ENCODE assay signal across 11 mouse cellular contexts in the genomic region with DNA sequence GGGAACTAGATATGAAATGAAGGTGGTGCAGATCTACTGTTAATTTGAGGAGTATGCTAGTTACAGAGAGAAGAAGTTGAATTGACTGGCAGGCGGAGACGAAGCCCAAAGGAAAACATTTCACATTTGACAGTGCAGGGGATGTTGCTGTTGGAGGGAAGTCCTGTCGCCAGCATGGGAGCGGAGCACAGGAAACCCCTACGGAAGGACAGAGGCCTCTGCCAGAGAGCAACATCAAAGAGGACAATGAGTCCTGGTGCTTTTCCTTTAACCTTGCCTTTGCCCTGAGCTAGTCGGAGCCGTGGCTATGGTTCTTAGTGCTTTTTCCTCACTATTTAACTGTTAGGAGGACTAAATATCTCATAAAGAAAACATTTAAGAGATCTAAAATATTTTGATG. TPM values are rescaled to one million over a fixed set of nuclear protein-coding genes. Genes with fewer than 3 reads are reported as not detected.
DNase-seq lines count a peak whose midpoint lies in the region; ATAC-seq lines count a peak whose summit lies in the region.
"Had no signal": no experiment of that assay in that cellular context is flagged by ENCODE, and none has a peak within 500 bp of the region (broad histone marks: within the 10 kb centered on the region; RNA-seq: fewer than 3 reads in every experiment).

No protein-coding gene starts in this region.

- H3K4me2 ChIP-seq in heart, embryonic 16.5 days (ENCODE audit: low read depth, low read length), result no peak overlapping the region
- no peak overlapping the region for H3K4me2 ChIP-seq in lung, embryonic 16.5 days (ENCODE audit: low read depth, low read length)

- intact Hi-C loops in heart, postnatal 25 days (cut with DNase I), result no loop called here

- 43% methylated on average over 7 of the region's 7 CpGs for WGBS in heart, embryonic 16.5 days
- 56% methylated on average over 7 of the region's 7 CpGs for WGBS in lung, embryonic 16.5 days

- H3K4me1 ChIP-seq in heart, embryonic 16.5 days (ENCODE audit: control insufficient read depth, insufficient read depth, low read length), result no peaks in the 10 kb centered on the region
- H3K4me1 ChIP-seq in lung, embryonic 16.5 days (replicated peaks; ENCODE audit: control insufficient read depth, insufficient read depth, low read length), result no peaks in the 10 kb centered on the region; the same call in 1 of the 2 replicates
- H3K4me1 ChIP-seq: megakaryocyte, embryonic 14.5 days had no signal

- H3K9ac ChIP-seq in heart, embryonic 16.5 days (ENCODE audit: low read length), result no peak overlapping the region
- H3K9ac ChIP-seq in lung, embryonic 16.5 days (ENCODE audit: low read length), result no peak overlapping the region

- H3K27ac ChIP-seq in heart, embryonic 16.5 days (ENCODE audit: low read length), result no peak overlapping the region
- H3K27ac ChIP-seq in lung, embryonic 16.5 days (ENCODE audit: low read length), result no peak overlapping the region

- H3K27me3 ChIP-seq in heart, embryonic 16.5 days (ENCODE audit: control insufficient read depth, insufficient read depth, low read length), result no peaks in the 10 kb centered on the region
- no peaks in the 10 kb centered on the region for H3K27me3 ChIP-seq in lung, embryonic 16.5 days (ENCODE audit: control insufficient read depth, insufficient read depth, low read depth, low read length)

- H3K4me3 ChIP-seq in heart, embryonic 16.5 days (ENCODE audit: low read length), result no peak overlapping the region
- no peak overlapping the region for H3K4me3 ChIP-seq in lung, embryonic 16.5 days (ENCODE audit: low read length)
- H3K4me3 ChIP-seq: megakaryocyte, embryonic 14.5 days had no signal

- DNase-seq in heart, postnatal 25 days (ENCODE audit: low spot score), result no peak
- peak; percentile 22 for DNase-seq in adrenal gland, postnatal 14 days
- DNase-seq in kidney, adult 9 months, result peak; percentile 59
- DNase-seq in Muller cell, postnatal 12 days (ENCODE audit: inconsistent ontology term), result no peak
- DNase-seq in cerebellum, adult 8-10 months, result no peak
- DNase-seq: cerebellum, adult 11-12 months; thymus, adult 2 months had no signal

- H3K9me3 ChIP-seq in heart, embryonic 16.5 days (replicated peaks; ENCODE audit: control insufficient read depth, low read length), result no peaks in the 10 kb centered on the region
- H3K9me3 ChIP-seq in lung, embryonic 16.5 days (ENCODE audit: control insufficient read depth, low read length), result no peaks in the 10 kb centered on the region

- H3K36me3 ChIP-seq in heart, embryonic 16.5 days (ENCODE audit: control insufficient read depth, insufficient read depth), result peaks cover 7% of the 10 kb centered on the region; the same call in 1 of the 2 replicates
- no peaks in the 10 kb centered on the region for H3K36me3 ChIP-seq in lung, embryonic 16.5 days (ENCODE audit: control insufficient read depth, insufficient read depth, low read length)

- 0 out of 2 replicates have a peak, but pooled peaks have one; percentile 32 for ATAC-seq in heart, embryonic 16.5 days (replicated peaks; ENCODE audit: extremely low read depth, insufficient read depth, low FRiP score)
- ATAC-seq in lung, embryonic 16.5 days (ENCODE audit: low read depth), result peak; percentile 62
- ATAC-seq: inflammation-experienced regulatory T-cells, adult 6 months had no signal

RNA-seq across cellular contexts. Expression of gene Cep112, which starts 50.7 kb away (rescaled TPM):
- 6.3 and 10.6 TPM in 2 replicates for polyA plus RNA-seq in heart, embryonic 16.5 days (2015; fragmentation: Nextera tagmentation; extraction: Ambion mirVana)
- 10 to 100 TPM; 11.5 to 11.8 TPM for total RNA-seq in heart, postnatal 25 days (2021)
- total RNA-seq in adrenal gland, postnatal 14 days (2021), result 13.9 and 16.8 TPM in 2 replicates
- 15.4 and 19.2 TPM in 2 replicates for polyA plus RNA-seq in lung, embryonic 16.5 days (2015; fragmentation: Nextera tagmentation; extraction: Ambion mirVana)

Comparison
In these comparisons a context has a peak if more than half of its experiments do, and no peak if none do; other contexts are left out.
1. DNase-seq: peak in adrenal gland, postnatal 14 days (single experiment) and kidney, adult 9 months (single experiment); none in heart, postnatal 25 days (single experiment), Muller cell, postnatal 12 days (single experiment) and cerebellum, adult 8-10 months (single experiment).